Mouse (Mus musculus): ENCODE measurements at regions not wholly inside any gene's neighbourhood (a gene's known extent, or its start where the extent isn't known, plus 50 kb on each side); places are given as distances from the start of the nearest gene placed in this dataset.

DNA sequence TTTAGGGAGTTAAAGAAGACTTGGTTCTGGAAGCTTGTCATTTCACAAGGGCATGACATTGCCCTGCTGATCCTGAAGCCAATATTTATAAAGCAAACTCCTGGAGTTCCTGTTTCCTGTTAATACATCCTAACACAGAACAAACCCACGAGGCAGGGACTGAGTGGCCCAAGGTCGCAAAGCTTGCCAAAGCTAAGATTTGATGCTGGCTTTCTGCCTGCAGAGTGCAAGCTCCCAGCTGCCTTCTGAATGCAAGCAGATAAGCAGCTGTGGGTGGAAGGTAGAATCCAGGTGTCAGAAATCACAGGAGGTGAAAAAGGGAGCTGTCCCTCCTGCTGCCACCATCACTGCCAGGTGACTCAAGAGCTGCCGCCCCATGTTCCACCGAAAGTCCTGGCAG is 99.6 kb upstream of the Kirrel3 start:
- ATAC-seq (replicated peaks; ENCODE audit: low FRiP score, low TSS enrichment, low read depth) = no peak

DNA sequence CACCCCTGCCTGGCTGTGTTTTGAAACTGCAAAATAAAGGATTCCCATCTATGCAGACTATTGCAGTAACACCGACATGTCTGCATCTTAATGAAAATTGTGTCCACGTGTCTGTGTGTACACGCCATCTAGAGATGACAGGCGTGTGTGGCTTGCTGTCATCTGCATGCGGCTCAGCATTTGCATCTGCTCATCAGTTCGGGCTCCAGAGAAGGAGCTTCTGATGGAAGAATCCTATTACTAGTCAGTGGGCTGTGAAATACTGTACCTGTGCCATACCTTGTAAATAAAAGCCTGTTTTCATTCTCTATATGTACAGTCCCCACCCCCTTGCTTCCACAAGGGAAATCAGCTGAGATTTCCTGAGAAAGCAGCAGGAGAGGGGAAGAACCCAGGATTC is 92.7 kb upstream of the Kirrel3 start:
- 66% methylated on average over 6 of the region's 6 CpGs for WGBS
- DNase-seq (ENCODE audit: low spot score) = no peak
- ATAC-seq (replicated peaks; ENCODE audit: low FRiP score, low TSS enrichment, low read depth) = no peak

More for the DNA sequence above, 99.6 kb upstream of the Kirrel3 start:
- Histone ChIP-seq H3K4me2 (ENCODE audit: low read length) (no peak overlapping the region), H3K9ac (ENCODE audit: low read length) (no peak overlapping the region), H3K9me3 (ENCODE audit: control insufficient read depth, low read length) (no peaks in the 10 kb centered on the region), H3K4me3 (ENCODE audit: low read depth, low read length) (no peak overlapping the region), H3K36me3 (ENCODE audit: control insufficient read depth, insufficient read depth, low read length) (no peaks in the 10 kb centered on the region), H3K27ac (ENCODE audit: low read depth) (no peak overlapping the region), H3K27me3 (replicated peaks; ENCODE audit: control insufficient read depth, insufficient read depth, low read length) (no peaks in the 10 kb centered on the region), H3K4me1 (replicated peaks; ENCODE audit: control insufficient read depth, insufficient read depth, low read length) (no peaks in the 10 kb centered on the region)
- 54% methylated on average over 4 of the region's 4 CpGs for WGBS
- no peak for DNase-seq (ENCODE audit: low spot score)

DNA sequence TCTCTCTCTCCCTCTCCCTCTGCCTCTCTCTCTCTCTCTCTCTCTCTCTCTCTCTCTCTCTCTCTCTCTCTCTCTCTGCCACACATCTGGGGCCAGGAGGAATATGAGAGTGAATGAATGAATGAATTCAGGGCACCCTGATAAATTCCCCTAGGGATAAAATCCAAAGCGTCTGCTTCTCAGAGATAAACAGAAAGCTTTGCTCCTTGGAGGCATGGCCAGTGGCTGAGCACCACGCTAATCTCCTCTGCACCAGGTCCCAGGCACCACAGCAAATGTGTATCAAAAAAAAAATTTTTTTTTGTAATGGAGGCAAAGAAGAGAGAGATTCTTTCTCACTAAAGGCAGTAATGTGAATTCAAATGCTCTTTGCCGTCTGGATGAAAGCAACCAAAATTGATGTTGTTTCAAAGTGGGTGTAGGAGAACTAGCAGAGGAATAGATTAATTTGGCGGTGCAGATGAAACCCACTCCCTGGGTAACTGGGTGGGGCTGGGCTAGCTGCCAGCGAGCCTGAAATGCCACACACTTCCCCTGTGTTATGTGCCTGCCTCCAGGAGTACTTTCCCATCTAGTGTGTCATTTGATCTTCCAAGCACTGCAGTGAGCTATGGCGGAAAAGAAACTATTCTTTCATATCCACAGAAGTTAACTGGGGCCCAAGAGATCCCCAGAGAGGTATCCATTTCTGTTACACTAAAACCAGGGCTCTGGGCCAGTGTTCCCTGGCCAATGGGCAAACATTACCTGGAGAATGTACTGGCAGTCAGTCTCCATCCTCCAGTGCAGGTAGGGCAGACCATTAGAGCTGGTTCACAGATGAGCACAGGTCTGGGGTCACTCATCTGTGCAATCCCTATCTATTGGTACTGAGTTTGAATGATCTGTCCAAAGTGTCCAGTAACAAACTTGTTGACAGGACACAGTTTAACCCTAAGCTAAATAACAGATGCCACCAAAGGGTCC is 89.6 kb upstream of the Kirrel3 start:
- no peaks in the 10 kb centered on the region for H3K36me3 ChIP-seq (ENCODE audit: control insufficient read depth, insufficient read depth, low read length)
- no peak for ATAC-seq (replicated peaks; ENCODE audit: low FRiP score, low TSS enrichment, low read depth)
- 31% methylated on average over 6 of the region's 6 CpGs for WGBS
- no peaks in the 10 kb centered on the region for H3K27me3 ChIP-seq (replicated peaks; ENCODE audit: control insufficient read depth, insufficient read depth, low read length)
- no peak overlapping the region for H3K27ac ChIP-seq (ENCODE audit: low read depth)
- H3K4me2 ChIP-seq (ENCODE audit: low read length) = no peak overlapping the region
- H3K4me3 ChIP-seq (ENCODE audit: low read depth, low read length) = no peak overlapping the region
- DNase-seq (ENCODE audit: low spot score) = no peak
- no peaks in the 10 kb centered on the region for H3K4me1 ChIP-seq (replicated peaks; ENCODE audit: control insufficient read depth, insufficient read depth, low read length)
- no peak overlapping the region for H3K9ac ChIP-seq (ENCODE audit: low read length)
- H3K9me3 ChIP-seq (ENCODE audit: control insufficient read depth, low read length) = no peaks in the 10 kb centered on the region

More for the DNA sequence above, 92.7 kb upstream of the Kirrel3 start:
- Histone ChIP-seq H3K9me3 (ENCODE audit: control insufficient read depth, low read length) (no peaks in the 10 kb centered on the region), H3K36me3 (ENCODE audit: control insufficient read depth, insufficient read depth, low read length) (no peaks in the 10 kb centered on the region), H3K27ac (ENCODE audit: low read depth) (no peak overlapping the region), H3K9ac (ENCODE audit: low read length) (no peak overlapping the region), H3K4me3 (ENCODE audit: low read depth, low read length) (no peak overlapping the region), H3K4me2 (ENCODE audit: low read length) (no peak overlapping the region), H3K4me1 (replicated peaks; ENCODE audit: control insufficient read depth, insufficient read depth, low read length) (no peaks in the 10 kb centered on the region), H3K27me3 (replicated peaks; ENCODE audit: control insufficient read depth, insufficient read depth, low read length) (no peaks in the 10 kb centered on the region)

DNA sequence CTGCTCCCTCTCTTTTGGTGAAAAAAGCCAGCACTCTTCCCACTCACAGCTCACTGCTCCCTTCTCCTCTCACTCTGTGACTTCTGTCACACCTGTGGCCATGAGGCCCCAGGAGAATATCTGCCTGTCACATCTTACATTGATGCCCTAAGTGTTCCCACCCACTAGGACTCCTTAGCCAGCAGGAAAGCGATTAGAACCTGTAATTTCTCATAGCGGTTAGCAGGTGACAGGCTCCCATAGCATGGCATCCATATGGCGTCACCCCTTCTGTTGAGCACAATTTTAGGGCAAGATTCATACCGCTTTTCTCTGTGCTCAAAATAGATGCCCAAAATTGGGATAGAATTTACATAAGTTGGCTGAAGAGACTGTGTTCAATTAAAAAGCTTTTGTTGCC is 74.0 kb upstream of the Kirrel3 start:
- Histone ChIP-seq H3K4me1 (replicated peaks; ENCODE audit: control insufficient read depth, insufficient read depth, low read length) (no peaks in the 10 kb centered on the region), H3K9me3 (ENCODE audit: control insufficient read depth, low read length) (no peaks in the 10 kb centered on the region), H3K4me2 (ENCODE audit: low read length) (no peak overlapping the region), H3K27ac (ENCODE audit: low read depth) (no peak overlapping the region), H3K9ac (ENCODE audit: low read length) (no peak overlapping the region), H3K4me3 (ENCODE audit: low read depth, low read length) (no peak overlapping the region), H3K36me3 (ENCODE audit: control insufficient read depth, insufficient read depth, low read length) (no peaks in the 10 kb centered on the region), H3K27me3 (replicated peaks; ENCODE audit: control insufficient read depth, insufficient read depth, low read length) (no peaks in the 10 kb centered on the region)
- DNase-seq (ENCODE audit: low spot score) (no peak), ATAC-seq (replicated peaks; ENCODE audit: low FRiP score, low TSS enrichment, low read depth) (no peak)
- 85% methylated on average over 4 of the region's 4 CpGs for WGBS

DNA sequence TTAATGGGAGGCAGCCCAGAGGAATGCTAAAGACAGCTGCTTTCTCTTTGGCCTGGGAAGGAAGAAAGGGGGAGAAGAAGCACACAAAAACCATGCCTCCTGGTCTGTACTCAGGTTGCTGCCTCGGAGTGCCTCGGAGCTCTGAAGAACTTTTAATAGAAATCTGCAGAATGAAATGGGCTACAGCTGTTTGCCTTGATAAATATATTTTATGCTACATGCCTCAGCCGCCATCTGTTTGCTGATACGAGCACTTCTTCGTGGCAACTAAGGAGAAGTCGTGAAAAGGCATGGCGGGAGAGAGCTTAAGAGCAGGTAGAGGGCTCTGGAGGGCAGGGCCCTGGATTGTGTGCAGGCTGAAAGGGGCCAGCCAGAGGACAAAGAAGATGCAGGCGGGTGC is 69.5 kb upstream of the Kirrel3 start:
- no peak overlapping the region for H3K9ac ChIP-seq (ENCODE audit: low read length)
- no peak overlapping the region for H3K27ac ChIP-seq (ENCODE audit: low read depth)
- H3K27me3 ChIP-seq (replicated peaks; ENCODE audit: control insufficient read depth, insufficient read depth, low read length) = no peaks in the 10 kb centered on the region
- no peaks in the 10 kb centered on the region for H3K9me3 ChIP-seq (ENCODE audit: control insufficient read depth, low read length)
- H3K4me3 ChIP-seq (ENCODE audit: low read depth, low read length) = no peak overlapping the region
- no peak for DNase-seq (ENCODE audit: low spot score)
- no peaks in the 10 kb centered on the region for H3K36me3 ChIP-seq (ENCODE audit: control insufficient read depth, insufficient read depth, low read length)
- ATAC-seq (replicated peaks; ENCODE audit: low FRiP score, low TSS enrichment, low read depth) = no peak
- WGBS = 68% methylated on average over 8 of the region's 8 CpGs
- no peaks in the 10 kb centered on the region for H3K4me1 ChIP-seq (replicated peaks; ENCODE audit: control insufficient read depth, insufficient read depth, low read length)
- H3K4me2 ChIP-seq (ENCODE audit: low read length) = no peak overlapping the region

DNA sequence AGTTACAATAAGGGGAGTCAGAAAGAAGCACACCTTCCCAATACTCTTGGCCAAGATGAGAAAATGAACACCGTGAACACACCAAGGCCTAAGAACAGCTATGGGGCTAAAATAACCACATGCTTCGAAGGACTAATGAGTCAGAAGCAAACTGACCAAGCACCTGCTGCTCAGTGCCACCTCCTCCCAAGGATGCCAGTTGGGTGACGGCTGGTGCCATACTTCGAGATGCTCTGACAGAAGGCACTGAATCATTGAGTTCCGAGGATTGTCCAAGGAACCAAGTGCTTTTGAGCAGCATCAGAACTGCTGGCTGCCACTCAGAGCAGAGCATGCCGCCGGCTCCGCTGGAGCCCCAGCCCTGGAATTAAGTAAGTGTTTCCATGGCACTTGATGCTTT is 67.6 kb upstream of the Kirrel3 start:
- no peaks in the 10 kb centered on the region for H3K36me3 ChIP-seq (ENCODE audit: control insufficient read depth, insufficient read depth, low read length)
- no peaks in the 10 kb centered on the region for H3K9me3 ChIP-seq (ENCODE audit: control insufficient read depth, low read length)
- H3K27me3 ChIP-seq (replicated peaks; ENCODE audit: control insufficient read depth, insufficient read depth, low read length) = no peaks in the 10 kb centered on the region
- no peak overlapping the region for H3K9ac ChIP-seq (ENCODE audit: low read length)
- no peaks in the 10 kb centered on the region for H3K4me1 ChIP-seq (replicated peaks; ENCODE audit: control insufficient read depth, insufficient read depth, low read length)
- no peak overlapping the region for H3K4me3 ChIP-seq (ENCODE audit: low read depth, low read length)
- no peak for DNase-seq (ENCODE audit: low spot score)
- 89% methylated on average over 8 of the region's 8 CpGs for WGBS
- no peak for ATAC-seq (replicated peaks; ENCODE audit: low FRiP score, low TSS enrichment, low read depth)
- no peak overlapping the region for H3K27ac ChIP-seq (ENCODE audit: low read depth)
- no peak overlapping the region for H3K4me2 ChIP-seq (ENCODE audit: low read length)

DNA sequence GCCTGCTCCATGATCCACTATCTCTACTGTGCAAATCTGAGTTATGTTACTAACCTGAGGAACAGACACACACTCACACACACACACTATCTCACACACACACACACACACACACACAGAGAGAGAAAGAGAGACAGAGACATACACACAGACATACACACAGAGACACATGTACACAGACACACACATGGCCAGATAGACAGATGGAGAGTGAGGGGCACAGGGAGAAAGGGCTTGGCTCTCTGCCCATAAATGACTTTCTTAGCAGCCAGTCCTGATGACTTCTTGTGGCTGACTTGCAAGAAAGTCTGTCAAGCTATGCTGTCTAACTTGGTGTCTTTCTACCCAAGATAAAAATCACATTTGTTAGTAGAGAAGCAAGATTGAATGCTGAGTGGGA is 63.7 kb upstream of the Kirrel3 start:
- no peaks in the 10 kb centered on the region for H3K27me3 ChIP-seq (replicated peaks; ENCODE audit: control insufficient read depth, insufficient read depth, low read length)
- ATAC-seq (replicated peaks; ENCODE audit: low FRiP score, low TSS enrichment, low read depth) = no peak
- no peak for DNase-seq (ENCODE audit: low spot score)

DNA sequence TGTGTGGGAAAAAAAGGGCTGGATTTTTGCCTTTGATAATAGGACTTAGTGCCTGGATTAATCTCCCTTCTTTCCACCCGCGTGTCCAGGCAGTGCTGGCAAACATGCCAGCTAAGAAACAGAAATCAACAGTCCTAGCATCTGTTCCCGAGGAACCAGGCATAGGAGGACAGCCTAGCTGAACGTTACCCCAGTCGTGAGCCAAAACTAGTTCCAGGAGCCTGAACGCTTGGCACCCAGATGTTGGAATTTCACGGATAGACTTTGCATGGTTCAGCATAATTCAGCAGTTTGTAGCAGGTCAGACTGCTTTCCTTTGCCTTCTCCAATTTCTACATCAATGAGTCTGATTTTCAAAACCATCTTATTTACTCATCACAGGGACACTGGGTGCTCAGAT is 62.6 kb upstream of the Kirrel3 start:
- H3K4me2 ChIP-seq (ENCODE audit: low read length) = no peak overlapping the region
- H3K9ac ChIP-seq (ENCODE audit: low read length) = no peak overlapping the region
- ATAC-seq (replicated peaks; ENCODE audit: low FRiP score, low TSS enrichment, low read depth) (no peak), DNase-seq (ENCODE audit: low spot score) (no peak)
- H3K27ac ChIP-seq (ENCODE audit: low read depth) = no peak overlapping the region
- WGBS = 78% methylated on average over 7 of the region's 7 CpGs
- no peaks in the 10 kb centered on the region for H3K27me3 ChIP-seq (replicated peaks; ENCODE audit: control insufficient read depth, insufficient read depth, low read length)
- no peaks in the 10 kb centered on the region for H3K4me1 ChIP-seq (replicated peaks; ENCODE audit: control insufficient read depth, insufficient read depth, low read length)
- H3K4me3 ChIP-seq (ENCODE audit: low read depth, low read length) = no peak overlapping the region
- no peaks in the 10 kb centered on the region for H3K36me3 ChIP-seq (ENCODE audit: control insufficient read depth, insufficient read depth, low read length)
- no peaks in the 10 kb centered on the region for H3K9me3 ChIP-seq (ENCODE audit: control insufficient read depth, low read length)

More for the DNA sequence above, 63.7 kb upstream of the Kirrel3 start:
- Histone ChIP-seq H3K4me2 (ENCODE audit: low read length) (no peak overlapping the region), H3K9ac (ENCODE audit: low read length) (no peak overlapping the region), H3K27ac (ENCODE audit: low read depth) (no peak overlapping the region), H3K9me3 (ENCODE audit: control insufficient read depth, low read length) (no peaks in the 10 kb centered on the region), H3K4me3 (ENCODE audit: low read depth, low read length) (no peak overlapping the region), H3K4me1 (replicated peaks; ENCODE audit: control insufficient read depth, insufficient read depth, low read length) (no peaks in the 10 kb centered on the region), H3K36me3 (ENCODE audit: control insufficient read depth, insufficient read depth, low read length) (no peaks in the 10 kb centered on the region)

DNA sequence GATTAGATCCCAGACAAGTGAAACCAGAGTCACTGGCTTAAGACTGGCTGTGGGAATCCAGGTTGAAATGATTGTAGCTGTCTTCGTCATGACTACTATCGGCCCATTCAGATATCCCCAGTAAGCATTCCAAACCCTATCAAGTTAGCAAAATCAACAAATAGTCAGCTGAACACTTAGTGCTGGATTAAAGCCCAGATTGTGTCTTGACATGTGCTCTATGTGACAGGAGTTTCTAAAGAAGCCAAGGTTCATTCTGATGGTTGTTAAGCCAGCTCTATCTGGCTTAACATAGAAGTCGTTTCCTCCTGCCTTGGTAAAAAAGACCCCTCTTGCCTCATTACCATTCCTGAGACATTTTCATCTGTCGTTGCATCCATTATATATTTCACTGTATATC is 59.1 kb upstream of the Kirrel3 start:
- Histone ChIP-seq H3K9ac (ENCODE audit: low read length) (no peak overlapping the region), H3K4me3 (ENCODE audit: low read depth, low read length) (no peak overlapping the region), H3K27me3 (replicated peaks; ENCODE audit: control insufficient read depth, insufficient read depth, low read length) (no peaks in the 10 kb centered on the region), H3K27ac (ENCODE audit: low read depth) (no peak overlapping the region), H3K36me3 (ENCODE audit: control insufficient read depth, insufficient read depth, low read length) (no peaks in the 10 kb centered on the region), H3K9me3 (ENCODE audit: control insufficient read depth, low read length) (no peaks in the 10 kb centered on the region), H3K4me2 (ENCODE audit: low read length) (no peak overlapping the region), H3K4me1 (replicated peaks; ENCODE audit: control insufficient read depth, insufficient read depth, low read length) (0 out of 2 replicates have a peak, but pooled peaks cover 3% of the 10 kb centered on the region)
- no peak for DNase-seq (ENCODE audit: low spot score)
- 72% methylated on average over 4 of the region's 4 CpGs for WGBS
- ATAC-seq (replicated peaks; ENCODE audit: low FRiP score, low TSS enrichment, low read depth) = no peak

Measured in intestine, embryonic 14.5 days (tissue).